8 mouse cellular contexts compared by ENCODE assay signal in the genomic region with DNA sequence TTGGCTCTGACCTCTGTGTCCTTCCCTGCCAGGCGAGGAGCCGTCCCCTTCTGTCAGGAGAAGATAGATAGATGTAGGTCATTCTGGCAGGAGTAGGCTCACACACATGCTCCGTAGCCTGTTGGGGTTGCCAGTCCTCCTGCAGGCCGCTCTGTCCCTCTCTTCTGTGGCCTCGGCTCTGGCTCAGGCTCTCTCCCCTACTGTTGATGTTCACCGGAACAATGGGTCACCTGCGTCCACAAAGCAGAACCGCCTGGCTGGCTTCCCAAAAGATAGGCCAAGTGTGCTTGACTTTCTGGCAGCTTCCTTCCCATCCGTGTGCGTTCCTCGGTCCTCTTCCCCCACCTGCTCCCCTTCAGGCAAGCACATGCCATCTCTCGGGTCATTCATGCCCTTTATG. TPM values are rescaled to one million over a fixed set of nuclear protein-coding genes. Genes with fewer than 3 reads are reported as not detected.
DNase-seq lines count a peak whose midpoint lies in the region; ATAC-seq lines count a peak whose summit lies in the region.

No protein-coding gene starts in this region.

- H3K9me3 ChIP-seq in heart, embryonic 10.5 days: no peaks in the 10 kb centered on the region; the same call in 1 of the 2 replicates

- WGBS in heart, embryonic 10.5 days: 72% methylated on average over 12 of the region's 12 CpGs

- H3K4me3 ChIP-seq in heart, embryonic 10.5 days: no peak overlapping the region

- H3K36me3 ChIP-seq in heart, embryonic 10.5 days: peaks cover 68% of the 10 kb centered on the region

- H3K27ac ChIP-seq in heart, embryonic 10.5 days: no peak overlapping the region

- intact Hi-C loops in gastrocnemius, postnatal 14 days (cut with DNase I; ENCODE audit: low total_unique reads): loop anchor here (10.0 kb wide), 1 partner anchor 47 kb away; no protein-coding TSS in a partner anchor

- no peak for ATAC-seq in granulocyte monocyte progenitor cell, adult 5-6 weeks (replicated peaks; ENCODE audit: poor library complexity, severe bottlenecking)

- H3K27me3 ChIP-seq in heart, embryonic 10.5 days (ENCODE audit: insufficient read depth, poor library complexity, severe bottlenecking): no peaks in the 10 kb centered on the region

- H3K4me1 ChIP-seq in heart, embryonic 10.5 days: peaks cover 14% of the 10 kb centered on the region; the same call in 1 of the 2 replicates

- peak; percentile 99 for DNase-seq in heart, adult 11 months
- DNase-seq in heart, embryonic 10.5 days (ENCODE audit: low spot score): no peak
- DNase-seq in adrenal gland, adult 8-10 months: peak; percentile 75
- DNase-seq in gastrocnemius, postnatal 14 days: peak; percentile 53
- peak; percentile 57 to 65 for DNase-seq in kidney, postnatal 25 days
- no peak for DNase-seq in retina, postnatal 1 day
- DNase-seq in spleen, adult 12 weeks (ENCODE audit: low spot score): no peak

RNA-seq across cellular contexts. Expression of a gene that starts 56.0 kb away (rescaled TPM):
- polyA plus RNA-seq in heart, embryonic 10.5 days (2016; fragmentation: Nextera tagmentation; extraction: Ambion mirVana): 20.1 and 20.4 TPM in 2 replicates
- 100 to 1,000 TPM in 2 of 4 experiments, 10 to 100 TPM in 2; 55.0 to 240 (median 120) TPM for total RNA-seq in adrenal gland, adult 8-10 months (2022)
- total RNA-seq in gastrocnemius, postnatal 14 days (2021): 10 to 100 TPM; 21.4 to 23.6 TPM
- 2.6 and 4.1 TPM in 2 replicates for total RNA-seq in granulocyte monocyte progenitor cell, adult 5-6 weeks (2014; fragmentation: Nextera tagmentation)
- 4.1 and 7.4 TPM in 2 replicates for total RNA-seq in granulocyte monocyte progenitor cell, adult 5-6 weeks (2017)

RNA-seq across cellular contexts. Expression of a gene that starts 56.3 kb away (rescaled TPM):
- polyA plus RNA-seq in heart, embryonic 10.5 days (2016; fragmentation: Nextera tagmentation; extraction: Ambion mirVana): 194 and 197 TPM in 2 replicates
- 100 to 1,000 TPM; 177 to 222 (median 203) TPM for total RNA-seq in adrenal gland, adult 8-10 months (2022)
- total RNA-seq in gastrocnemius, postnatal 14 days (2021): 100 to 1,000 TPM; 106 to 107 TPM
- total RNA-seq in granulocyte monocyte progenitor cell, adult 5-6 weeks (2014; fragmentation: Nextera tagmentation): 52.2 and 73.9 TPM in 2 replicates
- total RNA-seq in granulocyte monocyte progenitor cell, adult 5-6 weeks (2017): 65.9 and 74.6 TPM in 2 replicates

Comparison
In these comparisons a context has a peak if more than half of its experiments do, and no peak if none do; other contexts are left out.
1. DNase-seq: peak in heart, adult 11 months (single experiment), adrenal gland, adult 8-10 months (single experiment), gastrocnemius, postnatal 14 days (single experiment) and kidney, postnatal 25 days (2 of 2); none in heart, embryonic 10.5 days (single experiment), retina, postnatal 1 day (single experiment) and spleen, adult 12 weeks (single experiment).